Mouse (Mus musculus): ENCODE measurements around the gene Sertm1.

DNA sequence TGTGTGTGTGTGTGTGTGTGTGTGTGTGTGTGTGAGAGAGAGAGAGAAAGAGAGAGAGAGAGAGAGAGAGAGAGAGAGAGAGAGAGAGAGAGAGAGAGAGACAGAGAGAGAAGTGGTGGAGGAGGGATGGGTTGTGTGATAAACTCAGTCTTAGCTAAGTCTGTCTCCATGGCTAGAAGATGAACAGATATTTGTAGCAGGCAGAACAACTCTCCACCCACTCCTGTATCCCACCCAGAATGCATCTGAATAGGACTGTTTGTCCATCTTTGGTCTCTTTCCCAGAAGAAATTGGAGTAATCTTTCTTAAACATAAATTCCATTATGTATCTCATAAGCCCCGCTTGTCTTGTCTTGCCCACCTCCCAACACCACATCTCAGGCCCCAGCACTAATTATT is 20.8 kb downstream of the Sertm1 start:
- TF ChIP-seq NANOG (IDR thresholded peaks at IDR 0.05; ENCODE audit: borderline replicate concordance, low read length) (no peak), CTCF (conservative IDR thresholded peaks at IDR 0.05; ENCODE audit: low read length) (no peak)
